Mouse (Mus musculus) layer of hippocampus, postnatal 10 days (tissue): ENCODE results near the gene Ip6k1. TPM values are rescaled to one million over a fixed set of nuclear protein-coding genes. Genes with fewer than 3 reads are reported as not detected.
"Not testable (repeated sequence)": the region's sequence is repeated elsewhere in the genome, so short reads cannot be mapped to it uniquely, and the experiment has no call there.

Source experiments
- DNase-seq, 2 experiments: peaks; one replicate each; pipeline ENCODE4 v3.0.0; 2021; ENCODE audit warnings: low spot score in 2 of 2
- total RNA-seq, 2 experiments: library from RNA; stranded (reverse); gene quantifications; 2 replicates each; pipeline ENCODE4 v1.2.3; 2021

Gene Ip6k1
- total RNA-seq, 2 experiments from 2014 or later, result 159 to 163 TPM

- peak; percentile 24 to 43 for DNase-seq
Observed at GRCm38 (mm10) chr9:107981684-107982605, 20.4 kb upstream of the Ip6k1 start.

GRCm38 (mm10) chr9:107982681-107983346 is 19.5 kb upstream of the Ip6k1 start, which contains the start of gene Gm20661:
Gene Gm20661, plus strand, starts transcription at chr9:107983058.
- DNase-seq, result peak; percentile 52 to 61

GRCm38 (mm10) chr9:107983421-107983890 is 18.8 kb upstream of the Ip6k1 start:
- peak; percentile 59 to 63 for DNase-seq

GRCm38 (mm10) chr9:107984052-107984753 is 18.1 kb upstream of the Ip6k1 start:
- DNase-seq, result no peak

GRCm38 (mm10) chr9:107984754-107985055 is 17.6 kb upstream of the Ip6k1 start:
- peak in 1 of 2 experiments; percentile 20 for DNase-seq

GRCm38 (mm10) chr9:107985131-107986119 is 16.9 kb upstream of the Ip6k1 start, which contains the start of gene Inka1:
Gene Inka1, minus strand, starts transcription at chr9:107985879.
- DNase-seq, result peak; percentile 73 to 84

GRCm38 (mm10) chr9:107986376-107986775 is 15.9 kb upstream of the Ip6k1 start:
- peak; percentile 78 to 86 for DNase-seq

GRCm38 (mm10) chr9:107987950-107988349 is 14.4 kb upstream of the Ip6k1 start:
- DNase-seq, result no peak

GRCm38 (mm10) chr9:107992197-107992596 is 10.1 kb upstream of the Ip6k1 start, which contains the start of gene Cdhr4:
Gene Cdhr4, plus strand, starts transcription at chr9:107992497.
- no peak for DNase-seq

- DNase-seq, result no peak
Observed at GRCm38 (mm10) chr9:107993013-107993412, 9.3 kb upstream of the Ip6k1 start.

- no peak for DNase-seq
Observed at GRCm38 (mm10) chr9:107994464-107994863, 7.8 kb upstream of the Ip6k1 start.

- no peak for DNase-seq
Observed at GRCm38 (mm10) chr9:107995513-107995912, 6.8 kb upstream of the Ip6k1 start.

- DNase-seq, result no peak
Observed at GRCm38 (mm10) chr9:107996049-107996448, 6.3 kb upstream of the Ip6k1 start, which contains the start of gene Gm20662. Gene Gm20662, plus strand, starts transcription at chr9:107996349.

GRCm38 (mm10) chr9:108002778-108003530 is 653 bp downstream of the Ip6k1 start:
- no peak for DNase-seq

GRCm38 (mm10) chr9:108003531-108003890 is 1.2 kb downstream of the Ip6k1 start:
- DNase-seq, result peak in 1 of 2 experiments; percentile 20

GRCm38 (mm10) chr9:108008041-108008440 is 5.7 kb downstream of the Ip6k1 start:
- DNase-seq, result no peak

- no peak for DNase-seq
Observed at GRCm38 (mm10) chr9:108010385-108010784, 8.1 kb downstream of the Ip6k1 start.

- not testable (repeated sequence) for DNase-seq
Observed at GRCm38 (mm10) chr9:108013577-108013976, 11.3 kb downstream of the Ip6k1 start.

GRCm38 (mm10) chr9:108017127-108017526 is 14.8 kb downstream of the Ip6k1 start:
- DNase-seq, result no peak
